Mouse (Mus musculus): ENCODE measurements around the gene Ets1. TPM values are rescaled to one million over a fixed set of nuclear protein-coding genes. Genes with fewer than 3 reads are reported as not detected.

The Ets1 gene
- polyA plus RNA-seq, 1 experiment from 2014 or later = 78.2 TPM

DNA sequence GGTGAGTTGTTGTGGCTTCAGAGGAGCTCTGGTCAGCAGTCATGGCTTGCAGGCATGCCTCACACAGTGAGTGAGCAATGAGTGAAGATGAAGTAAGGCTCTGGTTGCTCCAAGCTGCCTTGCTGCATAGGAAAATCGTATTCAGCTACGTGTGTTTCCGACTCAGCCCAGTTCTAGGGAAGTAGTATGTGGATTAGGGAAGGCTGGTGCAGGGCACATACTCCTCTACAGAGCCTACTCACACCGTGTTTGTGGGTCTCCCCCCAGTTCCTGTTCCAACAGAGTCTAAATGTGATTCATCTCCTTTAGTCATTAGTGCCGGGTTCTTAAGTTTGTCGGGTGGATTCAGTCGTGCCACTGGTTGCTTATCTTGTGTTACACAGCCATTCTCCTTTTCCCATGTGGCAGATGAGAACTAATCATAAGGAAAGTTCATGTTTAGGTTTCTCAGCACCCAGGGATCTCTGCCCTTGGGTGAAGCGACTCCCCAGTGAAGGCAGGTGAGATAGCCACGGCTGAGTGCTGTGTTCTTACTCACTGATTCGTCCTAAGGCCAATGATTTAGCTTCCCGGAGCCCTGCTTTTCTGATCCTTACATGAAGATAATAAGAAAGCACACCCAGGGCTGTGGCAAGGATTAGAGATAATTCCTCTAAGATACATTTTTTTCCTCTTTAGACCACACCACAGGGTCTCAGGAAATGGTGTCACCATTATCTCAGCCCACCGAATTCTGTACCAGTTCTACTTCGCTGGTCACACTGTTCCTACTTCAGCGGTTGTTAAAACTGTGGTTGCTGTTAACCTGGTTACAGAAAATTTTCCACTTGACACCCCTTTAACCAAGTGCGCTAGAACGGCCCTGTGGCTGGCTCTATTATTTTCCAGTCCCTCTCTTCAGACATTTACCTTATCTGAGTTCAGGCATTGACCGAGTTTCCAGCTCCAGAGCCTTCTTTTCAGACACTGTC lies 74.0 kb downstream of the Ets1 start:
- H3K27ac ChIP-seq (ENCODE audit: low read length) = peak overlapping the region; percentile 69
- no peak for TF ChIP-seq CTCF (IDR thresholded peaks at IDR 0.05)
- TF ChIP-seq EP300 (IDR thresholded peaks at IDR 0.05) = no peak
- no peak overlapping the region for H3K4me3 ChIP-seq (ENCODE audit: low read depth, low read length)
- DNase-seq (ENCODE audit: low spot score) (no peak), ATAC-seq (peak; percentile 21)
- H3K27me3 ChIP-seq (replicated peaks; ENCODE audit: insufficient read depth, low read length) = no peaks in the 10 kb centered on the region
- peaks cover 48% of the 10 kb centered on the region for H3K4me1 ChIP-seq (ENCODE audit: insufficient read depth, low read depth, low read length)
- no peak overlapping the region for H3K4me2 ChIP-seq (replicated peaks; ENCODE audit: low read depth, low read length)
- H3K36me3 ChIP-seq (ENCODE audit: insufficient read depth, low read length) = no peaks in the 10 kb centered on the region
- H3K9ac ChIP-seq (replicated peaks; ENCODE audit: low read depth) = no peak overlapping the region
- H3K9me3 ChIP-seq (ENCODE audit: low read length) = no peaks in the 10 kb centered on the region
- WGBS = 48% methylated on average over 17 of the region's 17 CpGs

DNA sequence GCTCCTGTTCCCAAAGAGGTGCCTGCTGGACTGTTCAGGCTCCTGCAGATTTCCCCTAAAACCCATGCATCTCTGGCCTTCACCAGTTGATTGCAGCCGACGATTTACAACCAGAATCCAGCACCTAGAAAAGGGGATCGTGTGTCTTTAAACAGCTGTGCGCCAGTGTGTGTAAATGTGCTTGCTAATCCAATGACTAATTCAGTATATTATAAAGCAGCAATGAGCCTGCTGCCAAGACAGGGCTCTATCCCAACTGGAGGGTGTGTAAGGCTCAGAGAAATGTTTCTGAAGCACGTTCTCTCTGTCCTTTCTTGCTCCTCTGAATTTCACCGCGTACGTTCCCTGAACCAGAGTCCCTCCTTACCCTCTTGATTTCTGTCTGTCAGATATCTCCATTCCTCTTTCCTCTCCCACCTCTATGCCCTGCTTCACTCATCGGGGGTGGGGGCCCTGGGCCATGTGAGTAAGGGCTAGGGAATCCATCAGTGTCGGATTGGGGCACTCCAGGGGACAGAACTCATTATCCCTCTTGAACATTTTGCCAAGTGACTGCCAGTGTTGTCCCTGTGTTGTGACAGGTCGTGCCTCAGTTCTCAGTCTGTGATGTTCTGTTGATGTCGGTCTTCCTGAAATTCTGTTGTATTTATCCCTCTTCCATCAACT lies 75.1 kb downstream of the Ets1 start:
- Histone ChIP-seq H3K4me1 (ENCODE audit: insufficient read depth, low read depth, low read length) (peaks cover 45% of the 10 kb centered on the region), H3K9me3 (ENCODE audit: low read length) (no peaks in the 10 kb centered on the region), H3K27me3 (replicated peaks; ENCODE audit: insufficient read depth, low read length) (no peaks in the 10 kb centered on the region), H3K4me2 (replicated peaks; ENCODE audit: low read depth, low read length) (no peak overlapping the region), H3K9ac (replicated peaks; ENCODE audit: low read depth) (no peak overlapping the region), H3K36me3 (ENCODE audit: insufficient read depth, low read length) (no peaks in the 10 kb centered on the region), H3K4me3 (ENCODE audit: low read depth, low read length) (no peak overlapping the region), H3K27ac (ENCODE audit: low read length) (peak overlapping the region; percentile 49)
- DNase-seq (ENCODE audit: low spot score) (peak; percentile 52), ATAC-seq (0 out of 2 replicates have a peak, but pooled peaks have one; percentile 22)
- WGBS = 43% methylated on average over 12 of the region's 12 CpGs
- no peak for TF ChIP-seq CTCF (IDR thresholded peaks at IDR 0.05)
- TF ChIP-seq EP300 (IDR thresholded peaks at IDR 0.05) = no peak

DNA sequence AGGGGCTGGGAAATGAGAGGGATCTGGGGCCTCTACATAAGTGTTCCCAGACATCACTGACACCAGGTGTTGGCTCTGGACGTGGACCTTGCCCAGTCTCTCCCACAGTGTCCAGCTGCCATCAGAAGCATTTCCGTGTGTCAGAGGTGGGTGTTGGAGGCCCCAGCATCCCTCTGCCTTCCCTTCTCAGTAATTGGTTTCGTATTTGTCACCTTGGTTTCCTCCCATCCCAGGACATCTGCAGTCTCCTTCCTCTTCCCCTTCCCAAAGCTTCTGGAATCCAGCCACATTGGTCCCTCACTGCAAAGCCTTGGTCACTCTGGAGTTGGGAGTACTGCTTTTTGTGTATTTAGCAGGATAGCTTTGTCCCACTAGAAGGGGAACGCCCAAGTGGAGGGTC lies 75.7 kb downstream of the Ets1 start:
- TF ChIP-seq CTCF (IDR thresholded peaks at IDR 0.05) = no peak
- no peak for TF ChIP-seq EP300 (IDR thresholded peaks at IDR 0.05)
- peak; percentile 12; the same call in 1 of the 2 replicates for ATAC-seq
- Histone ChIP-seq H3K9ac (replicated peaks; ENCODE audit: low read depth) (no peak overlapping the region), H3K9me3 (ENCODE audit: low read length) (no peaks in the 10 kb centered on the region), H3K27me3 (replicated peaks; ENCODE audit: insufficient read depth, low read length) (no peaks in the 10 kb centered on the region), H3K4me1 (ENCODE audit: insufficient read depth, low read depth, low read length) (peaks cover 45% of the 10 kb centered on the region), H3K4me2 (replicated peaks; ENCODE audit: low read depth, low read length) (no peak overlapping the region), H3K36me3 (ENCODE audit: insufficient read depth, low read length) (no peaks in the 10 kb centered on the region), H3K27ac (ENCODE audit: low read length) (peak overlapping the region; percentile 49), H3K4me3 (ENCODE audit: low read depth, low read length) (no peak overlapping the region)
- no peak for DNase-seq (ENCODE audit: low spot score)
- WGBS = 55% methylated on average over 4 of the region's 4 CpGs

DNA sequence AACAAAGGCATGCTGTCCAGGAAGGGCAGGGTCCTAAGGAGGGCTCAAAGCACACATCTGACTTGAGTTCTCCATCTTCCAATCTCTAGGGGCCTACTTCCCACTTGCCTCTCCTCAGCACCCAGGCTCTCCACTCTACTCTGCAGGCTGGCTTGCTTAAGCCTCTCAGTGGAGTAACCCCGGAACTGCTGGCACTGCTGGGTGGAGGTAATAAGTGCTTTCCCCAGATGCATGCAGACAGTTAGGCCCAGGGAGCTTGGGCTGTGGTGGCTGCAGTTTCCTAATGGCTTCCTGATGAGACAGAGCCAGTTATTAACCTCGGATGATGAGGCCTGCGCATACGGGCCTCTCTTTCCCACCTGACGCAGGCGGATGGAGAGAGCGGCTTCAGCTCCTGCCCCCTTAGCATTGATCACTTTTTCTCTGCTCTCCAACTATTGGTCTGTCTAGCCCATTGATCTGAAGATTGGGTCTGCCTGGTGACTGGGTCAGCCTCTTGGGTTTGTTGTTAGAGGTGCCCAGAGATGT lies 76.4 kb downstream of the Ets1 start:
- WGBS = 77% methylated on average over 7 of the region's 7 CpGs
- peak overlapping the region; percentile 49; the same call in 1 of the 2 replicates for H3K27ac ChIP-seq (ENCODE audit: low read length)
- no peak overlapping the region for H3K4me2 ChIP-seq (replicated peaks; ENCODE audit: low read depth, low read length)
- DNase-seq (ENCODE audit: low spot score) = no peak
- no peak for ATAC-seq
- no peaks in the 10 kb centered on the region for H3K27me3 ChIP-seq (replicated peaks; ENCODE audit: insufficient read depth, low read length)
- TF ChIP-seq EP300 (IDR thresholded peaks at IDR 0.05) = no peak
- TF ChIP-seq CTCF (IDR thresholded peaks at IDR 0.05) = no peak
- H3K9me3 ChIP-seq (ENCODE audit: low read length) = no peaks in the 10 kb centered on the region
- no peak overlapping the region for H3K4me3 ChIP-seq (ENCODE audit: low read depth, low read length)
- no peak overlapping the region for H3K9ac ChIP-seq (replicated peaks; ENCODE audit: low read depth)
- H3K36me3 ChIP-seq (ENCODE audit: insufficient read depth, low read length) = no peaks in the 10 kb centered on the region
- peaks cover 49% of the 10 kb centered on the region for H3K4me1 ChIP-seq (ENCODE audit: insufficient read depth, low read depth, low read length)

DNA sequence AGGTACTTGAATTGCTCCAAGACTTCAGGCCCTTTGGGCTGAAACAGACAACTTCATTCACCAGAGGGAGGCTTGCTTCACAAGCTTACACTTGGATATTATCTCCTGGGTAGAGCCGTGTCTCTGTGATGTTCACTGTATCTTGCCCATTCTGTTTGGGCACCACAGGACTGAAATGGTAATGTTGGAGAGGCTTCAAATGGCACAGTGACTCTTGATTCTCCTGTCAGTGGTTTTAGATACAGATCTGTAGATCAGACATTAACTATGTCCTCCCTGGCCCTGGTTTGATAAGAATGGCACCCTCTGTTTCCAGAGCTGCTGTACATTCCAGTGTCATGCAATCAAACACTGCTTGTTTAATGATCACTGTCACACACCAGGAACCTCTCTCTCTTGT lies 77.1 kb downstream of the Ets1 start:
- no peaks in the 10 kb centered on the region for H3K36me3 ChIP-seq (ENCODE audit: insufficient read depth, low read length)
- WGBS = 44% methylated on average over 1 of the region's 1 CpGs

DNA sequence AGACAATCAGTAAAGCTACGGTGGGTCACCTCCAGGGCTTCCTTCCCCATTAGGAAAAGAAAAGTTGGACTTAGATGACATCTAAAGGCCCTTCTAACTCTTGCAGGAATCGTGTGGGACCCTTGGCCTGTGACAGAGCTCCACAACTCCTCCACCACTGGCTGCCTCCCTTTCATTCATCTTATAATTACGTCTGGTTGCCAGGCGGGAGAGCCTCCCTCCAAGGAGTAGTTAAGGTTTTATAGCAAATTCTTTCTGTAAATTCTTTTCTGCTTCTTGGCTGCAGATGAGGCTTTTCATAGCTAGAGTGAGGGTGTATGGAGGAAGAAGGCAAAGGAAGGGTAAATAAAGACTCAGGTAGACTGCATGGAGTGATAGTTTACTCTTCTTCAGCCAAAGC lies 77.8 kb downstream of the Ets1 start:
- H3K4me3 ChIP-seq (ENCODE audit: low read depth, low read length) = no peak overlapping the region
- DNase-seq (ENCODE audit: low spot score) = no peak
- peak overlapping the region; percentile 51; the same call in 1 of the 2 replicates for H3K27ac ChIP-seq (ENCODE audit: low read length)
- no peak overlapping the region for H3K9ac ChIP-seq (replicated peaks; ENCODE audit: low read depth)
- no peak overlapping the region for H3K4me2 ChIP-seq (replicated peaks; ENCODE audit: low read depth, low read length)
- ATAC-seq = no peak
- no peaks in the 10 kb centered on the region for H3K36me3 ChIP-seq (ENCODE audit: insufficient read depth, low read length)
- WGBS = 43% methylated on average over 4 of the region's 4 CpGs
- no peaks in the 10 kb centered on the region for H3K27me3 ChIP-seq (replicated peaks; ENCODE audit: insufficient read depth, low read length)
- no peak for TF ChIP-seq CTCF (IDR thresholded peaks at IDR 0.05)
- no peak for TF ChIP-seq EP300 (IDR thresholded peaks at IDR 0.05)
- peaks cover 44% of the 10 kb centered on the region for H3K4me1 ChIP-seq (ENCODE audit: insufficient read depth, low read depth, low read length)
- no peaks in the 10 kb centered on the region for H3K9me3 ChIP-seq (ENCODE audit: low read length)

More for the DNA sequence above, 77.1 kb downstream of the Ets1 start:
- ATAC-seq (no peak), DNase-seq (ENCODE audit: low spot score) (no peak)
- no peak overlapping the region for H3K4me2 ChIP-seq (replicated peaks; ENCODE audit: low read depth, low read length)
- 0 out of 2 replicates have a peak overlapping the region, but pooled peaks have one; percentile 51 for H3K27ac ChIP-seq (ENCODE audit: low read length)
- TF ChIP-seq CTCF (IDR thresholded peaks at IDR 0.05) (no peak), EP300 (IDR thresholded peaks at IDR 0.05) (no peak)
- H3K9me3 ChIP-seq (ENCODE audit: low read length) = no peaks in the 10 kb centered on the region
- H3K4me1 ChIP-seq (ENCODE audit: insufficient read depth, low read depth, low read length) = peaks cover 49% of the 10 kb centered on the region
- H3K9ac ChIP-seq (replicated peaks; ENCODE audit: low read depth) = no peak overlapping the region
- H3K27me3 ChIP-seq (replicated peaks; ENCODE audit: insufficient read depth, low read length) = no peaks in the 10 kb centered on the region
- no peak overlapping the region for H3K4me3 ChIP-seq (ENCODE audit: low read depth, low read length)
